Mouse (Mus musculus) layer of hippocampus, adult 9-11 months (tissue): ENCODE data around the gene Ttbk2.
A peak's percentile ranks its signal among the peaks of the same experiment; 100 is the strongest.

Experiments used
- DNase-seq: peaks from one replicate; pipeline ENCODE4 v3.0.0; 2022

Gene Ttbk2

GRCm38 (mm10) chr2:120850424-120851082, at the start of gene Ttbk2:
TSS of gene Ttbk2 (minus strand) at chr2:120850604.
- peak; percentile 98 for DNase-seq

DNA sequence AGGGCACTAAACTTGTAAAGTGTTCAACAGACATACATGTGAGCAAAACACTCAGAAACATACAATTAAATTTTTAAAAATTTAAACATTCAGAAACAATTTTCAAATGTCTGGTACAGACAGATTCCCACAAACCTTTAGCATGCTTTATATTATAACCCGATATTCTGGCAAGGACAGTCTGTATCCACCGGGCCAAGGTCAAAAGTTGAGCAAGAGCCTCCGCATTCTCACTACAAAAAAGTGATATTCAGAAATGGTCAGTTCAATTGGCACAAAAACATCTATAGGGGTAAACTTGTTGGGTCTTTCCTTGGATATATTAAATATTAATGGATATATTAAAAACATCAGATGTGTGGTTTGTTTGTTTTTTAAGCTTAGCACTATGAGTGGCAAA, 46.0 kb upstream of the Ttbk2 start:
- DNase-seq = no peak

DNA sequence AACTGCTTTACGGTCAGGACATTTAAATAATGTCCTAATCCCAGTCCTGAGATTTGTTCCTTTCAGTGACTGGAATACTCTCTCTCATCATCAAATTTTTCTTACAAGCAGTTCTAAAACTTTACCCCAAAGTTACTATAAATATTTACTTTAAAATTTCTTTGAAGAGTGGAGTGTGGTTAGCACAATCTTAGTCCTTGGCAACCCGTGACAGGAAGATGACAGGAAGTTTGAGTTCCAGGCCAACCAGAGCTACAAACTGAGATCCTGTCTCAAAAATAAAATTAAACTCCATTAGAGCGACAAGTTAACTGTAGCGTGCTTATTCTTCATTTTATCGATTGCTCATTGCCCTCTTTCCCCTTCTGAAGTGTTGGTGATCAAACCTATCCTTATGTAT, 37.2 kb upstream of the Ttbk2 start:
- DNase-seq = no peak

GRCm38 (mm10) chr2:120873192-120873591, 22.8 kb upstream of the Ttbk2 start:
- DNase-seq = peak; percentile 35

DNA sequence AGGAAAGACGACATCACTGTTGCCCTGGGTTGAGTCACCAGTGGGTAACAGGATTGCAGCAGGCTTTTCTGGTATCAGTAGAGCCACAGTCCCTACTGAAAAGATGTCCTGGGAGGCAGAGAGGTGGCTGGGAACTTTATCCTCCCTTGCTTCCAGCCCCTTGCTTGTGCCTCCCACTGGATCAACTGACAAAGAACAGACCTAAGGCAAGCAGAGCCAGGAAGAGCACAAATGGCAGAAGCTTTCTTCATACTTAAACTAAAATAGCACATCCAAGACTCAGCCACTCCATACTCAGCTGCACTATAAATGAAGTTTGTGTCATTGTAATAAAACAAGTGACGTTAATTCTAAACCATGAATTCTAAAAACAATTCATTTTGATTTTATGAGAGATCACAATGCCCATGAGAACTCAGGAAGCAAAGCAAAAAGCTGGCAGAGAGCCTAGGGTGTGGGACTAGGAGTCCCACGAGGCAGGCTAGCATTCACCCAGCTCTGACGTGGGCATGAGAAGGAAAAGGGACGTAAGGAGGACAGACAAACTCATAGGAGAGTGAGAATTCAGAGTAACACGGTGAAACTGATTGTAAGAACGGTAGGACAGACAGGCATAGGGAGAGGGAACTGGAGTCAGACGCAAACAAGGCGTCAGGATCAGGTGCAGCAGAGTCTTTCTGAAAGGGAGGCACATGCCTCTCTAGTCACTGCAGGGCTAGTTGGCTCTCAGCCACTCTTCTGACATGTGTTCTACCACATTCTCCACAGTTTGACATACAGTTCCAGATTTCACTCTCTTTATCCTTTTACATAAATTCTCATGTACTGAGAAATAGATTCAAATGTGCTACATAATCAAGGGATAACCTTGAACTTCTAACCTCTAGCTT, 21.3 kb upstream of the Ttbk2 start:
- peak; percentile 29 for DNase-seq

GRCm38 (mm10) chr2:120867336-120867735, 16.9 kb upstream of the Ttbk2 start:
- DNase-seq = peak; percentile 42

GRCm38 (mm10) chr2:120866561-120866960, 16.2 kb upstream of the Ttbk2 start:
- DNase-seq = no peak

DNA sequence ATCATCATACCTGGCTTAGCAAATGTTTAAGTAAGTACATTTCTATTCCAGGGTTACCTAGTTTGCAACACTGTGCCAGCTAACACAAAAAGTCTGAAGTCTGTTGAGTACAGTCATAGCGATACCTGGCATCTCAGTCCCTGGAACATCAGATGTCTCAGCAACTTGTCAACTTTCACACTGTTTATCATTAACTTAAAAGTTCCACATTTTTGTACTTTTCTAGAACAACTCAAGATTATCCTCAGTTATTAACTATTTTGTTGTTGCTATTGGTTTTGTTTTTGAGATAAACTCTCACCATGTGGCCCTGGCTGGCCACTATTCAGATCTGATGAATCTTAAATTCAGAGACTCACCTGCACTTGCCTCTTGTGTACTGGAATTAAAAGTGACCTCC, 13.0 kb upstream of the Ttbk2 start:
- no peak for DNase-seq

DNA sequence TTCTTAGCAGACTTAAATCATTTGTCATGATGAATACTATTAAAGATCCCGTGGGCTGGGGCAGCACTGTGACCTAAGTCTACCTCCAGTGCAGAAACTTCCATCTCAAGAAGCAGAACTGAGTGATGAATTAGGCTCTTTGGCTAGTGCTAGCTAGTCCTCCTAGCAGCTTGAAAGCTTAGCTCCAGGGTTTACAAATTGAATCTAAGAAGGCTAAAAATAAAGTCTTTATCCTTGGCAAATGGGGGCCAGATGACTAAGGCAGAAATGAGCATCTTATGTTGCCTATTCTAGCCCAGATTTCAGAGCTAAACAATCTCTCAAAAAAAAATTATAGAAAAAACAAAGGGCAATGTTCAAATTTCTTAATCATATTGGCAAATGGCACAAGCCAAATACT, 10.3 kb upstream of the Ttbk2 start:
- no peak for DNase-seq

DNA sequence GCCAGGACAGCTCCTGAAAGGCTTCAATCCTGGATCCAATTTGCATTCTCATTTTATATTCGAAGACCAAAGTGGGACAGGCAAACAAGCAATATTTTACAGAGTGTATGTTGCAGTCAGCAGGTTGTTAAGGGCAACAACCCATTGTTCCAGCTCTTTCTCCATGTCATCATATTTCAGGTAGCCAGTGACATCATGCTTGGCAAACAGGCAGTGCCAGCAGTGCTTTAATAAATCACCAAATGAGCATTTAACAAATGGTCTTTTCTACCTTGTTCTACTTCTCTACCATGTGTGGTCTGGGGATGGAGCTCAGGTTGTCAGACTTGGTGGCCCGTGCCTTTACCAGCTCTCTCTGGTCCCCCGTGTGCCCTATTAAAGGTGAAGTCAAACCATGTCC, 7.7 kb upstream of the Ttbk2 start:
- DNase-seq = no peak

- DNase-seq = no peak
These were observed 2.7 kb upstream of the Ttbk2 start for GRCm38 (mm10) chr2:120853151-120853550.

- no peak for DNase-seq
These were observed 2.2 kb upstream of the Ttbk2 start for GRCm38 (mm10) chr2:120852626-120853025.

DNA sequence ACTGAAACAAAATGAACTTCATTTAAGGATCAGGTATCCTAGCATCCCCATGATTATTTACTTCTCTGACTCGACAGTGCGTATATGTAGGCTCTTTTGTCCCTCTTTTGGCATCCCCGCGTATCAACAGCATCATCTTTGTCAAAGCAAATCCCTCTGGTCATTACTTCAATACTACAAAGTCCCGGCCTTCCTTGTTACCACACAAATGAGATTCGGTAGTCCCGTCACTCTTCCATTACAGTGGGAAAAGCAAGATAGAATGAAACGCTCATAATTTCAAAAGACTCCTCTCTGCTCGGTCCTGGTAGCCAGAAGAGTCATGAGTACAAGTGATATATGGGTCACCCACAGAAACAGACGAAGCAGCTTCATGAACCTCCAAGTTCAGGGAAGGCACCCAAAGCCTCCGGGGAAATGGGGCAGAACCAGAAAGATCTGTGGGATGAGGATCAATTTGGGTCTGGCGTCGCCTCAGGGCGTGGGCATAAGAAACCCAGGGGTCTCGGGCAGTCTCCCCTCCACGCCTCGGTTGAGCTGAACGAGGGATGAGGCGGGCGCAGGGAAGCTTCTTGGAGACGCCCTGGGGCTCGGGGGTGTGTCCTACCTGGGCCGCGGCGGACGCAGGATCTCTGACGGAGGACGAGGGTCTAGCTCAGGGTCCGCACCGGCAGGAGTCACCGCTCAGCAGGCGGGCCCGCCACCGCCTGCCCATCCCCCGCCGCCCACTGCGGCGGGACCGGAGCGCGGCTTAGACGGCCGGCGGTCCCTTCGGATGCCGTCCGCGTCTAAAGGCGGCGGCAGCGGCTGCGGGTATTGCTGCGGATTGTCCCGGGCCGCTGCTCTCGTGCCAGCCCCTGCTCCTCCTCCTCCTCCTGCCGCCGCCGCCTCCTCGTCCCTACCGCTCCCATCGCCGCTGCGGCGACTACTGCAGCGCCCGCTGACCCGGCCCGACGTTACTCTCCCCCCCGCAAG, 668 bp downstream of the Ttbk2 start, which contains the start of gene Cdan1:
Cdan1 (minus strand) TSS at position 680 of the 975 bp plus-strand sequence.
- no peak for DNase-seq

DNA sequence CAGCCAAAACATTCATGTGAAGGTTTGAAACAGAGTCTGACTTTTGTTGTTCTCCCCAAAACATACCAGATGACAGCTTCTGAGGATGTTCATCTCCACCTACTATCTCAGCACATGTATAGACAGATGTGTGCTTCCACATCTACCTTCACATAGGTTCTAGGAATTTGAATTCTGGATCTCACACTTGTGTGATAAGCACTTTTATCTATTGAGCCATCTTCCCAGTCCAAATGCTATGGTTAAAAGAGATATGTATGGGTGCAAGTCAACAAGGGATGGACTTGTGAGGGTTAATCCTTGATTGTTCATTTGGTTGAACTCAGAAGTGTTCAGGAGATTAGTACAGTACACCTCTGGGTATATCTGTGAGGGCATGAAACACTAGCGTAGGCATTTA, 5.1 kb downstream of the Ttbk2 start:
- no peak for DNase-seq

GRCm38 (mm10) chr2:120843990-120844389, 6.4 kb downstream of the Ttbk2 start:
- DNase-seq = no peak

DNA sequence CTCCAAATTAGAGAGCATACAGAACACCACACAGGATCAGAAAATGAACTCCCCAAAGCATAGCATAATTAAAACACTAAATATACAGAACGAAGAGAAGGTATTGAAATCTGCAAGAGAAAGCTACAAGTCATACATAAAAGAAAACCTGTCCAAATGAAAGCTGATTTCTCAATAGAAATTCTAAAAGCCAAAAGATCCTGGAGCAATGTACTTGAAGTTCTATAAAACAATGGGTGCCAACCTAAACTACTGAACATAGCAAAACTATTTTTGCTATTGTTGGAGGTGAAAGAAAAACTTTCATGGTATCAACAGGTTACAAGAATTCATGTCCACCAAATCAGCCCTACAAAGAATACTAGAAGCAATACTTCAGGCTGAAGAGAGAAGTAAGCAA, 9.2 kb downstream of the Ttbk2 start:
- DNase-seq = no peak

GRCm38 (mm10) chr2:120835167-120835566, 15.2 kb downstream of the Ttbk2 start:
- DNase-seq = no peak

GRCm38 (mm10) chr2:120826936-120827638, 23.3 kb downstream of the Ttbk2 start:
- no peak for DNase-seq

DNA sequence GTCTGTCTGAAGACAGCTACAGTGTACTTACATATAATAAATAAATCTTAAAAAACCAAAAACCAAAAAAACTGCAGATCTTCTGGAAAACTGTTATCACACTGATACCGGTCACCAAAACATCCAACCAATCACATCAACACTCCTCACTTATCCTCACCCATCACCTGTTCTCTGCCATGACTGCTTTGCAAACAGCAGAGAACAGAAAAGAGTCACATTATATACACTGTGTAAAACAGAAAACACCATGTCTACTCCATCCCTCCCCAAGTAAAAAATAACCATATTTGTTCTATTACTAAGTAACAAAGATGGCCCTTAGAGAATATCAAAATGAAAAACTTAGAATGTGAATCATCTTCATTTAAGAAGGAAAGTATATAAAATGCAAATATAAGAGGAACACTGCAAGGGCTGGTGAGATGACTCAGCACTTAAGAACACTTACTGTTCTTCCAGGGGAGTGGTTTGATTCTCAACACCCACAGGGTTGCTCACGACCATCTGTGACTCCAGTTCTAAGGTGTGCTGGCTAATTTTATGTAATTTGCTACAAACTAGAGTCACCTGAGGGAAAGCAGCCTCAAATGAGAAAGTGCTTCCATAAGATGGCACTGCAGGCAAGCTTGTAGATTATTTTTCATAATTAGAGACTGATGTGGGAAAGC, 80.0 kb downstream of the Ttbk2 start:
- peak; percentile 51 for DNase-seq

DNA sequence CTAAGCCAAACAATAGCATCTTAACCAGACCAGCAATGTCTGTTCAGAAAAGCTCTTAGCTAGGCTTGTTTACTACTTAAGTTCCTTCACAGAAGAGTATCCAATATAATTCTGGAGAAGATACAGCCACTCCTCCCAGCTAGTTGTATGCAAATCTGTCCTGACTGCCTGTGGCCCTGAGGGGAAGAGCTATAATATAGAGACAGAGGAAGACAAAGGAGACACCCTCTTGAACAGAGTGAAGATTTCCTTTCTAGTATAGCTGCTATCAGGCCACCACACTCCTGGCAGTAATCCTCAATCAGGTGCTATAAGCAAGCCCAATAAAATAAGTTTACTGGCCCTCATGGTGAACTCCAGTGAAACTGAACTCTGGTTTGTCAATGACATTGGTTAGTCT, 88.5 kb downstream of the Ttbk2 start:
- DNase-seq = no peak

GRCm38 (mm10) chr2:120748041-120748440, 102.4 kb downstream of the Ttbk2 start:
- no peak for DNase-seq

- no peak for DNase-seq
These were observed 104.9 kb downstream of the Ttbk2 start for GRCm38 (mm10) chr2:120745496-120745895.
